Mouse (Mus musculus): ENCODE results near the gene Tspan5.

DNA sequence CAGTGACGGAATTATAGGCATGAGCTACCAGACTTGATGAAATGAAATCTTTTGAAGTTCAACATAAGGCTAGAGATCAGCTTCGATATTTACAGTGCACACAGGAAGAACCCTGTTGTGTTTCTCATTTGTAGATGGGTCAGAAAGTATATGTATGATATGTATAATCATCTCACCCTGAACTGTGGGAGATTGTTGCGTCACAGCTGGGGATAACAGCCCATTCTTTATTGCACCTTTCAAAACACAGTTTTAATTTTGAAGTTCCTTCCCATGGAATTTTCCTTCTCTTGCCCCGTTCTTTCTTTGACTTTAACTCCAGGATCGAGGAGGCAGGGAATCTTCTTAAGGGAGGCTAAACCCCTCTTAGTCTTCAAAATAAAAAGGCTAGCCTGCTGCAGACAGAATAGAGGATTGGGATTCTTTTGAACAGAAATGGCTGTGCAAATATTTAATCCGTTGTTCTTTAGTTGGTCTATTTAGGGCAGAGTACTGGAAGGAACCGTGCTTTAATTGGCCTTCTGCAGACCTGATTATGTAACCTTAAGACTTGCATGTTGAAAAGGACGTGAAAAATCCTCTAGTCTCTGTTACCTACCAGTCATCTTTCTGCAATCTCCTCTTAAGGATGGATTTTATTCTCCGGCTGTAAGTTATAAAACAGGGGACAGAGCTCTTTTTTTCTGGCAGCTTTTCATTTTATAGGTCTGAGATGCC lies 18.1 kb downstream of the Tspan5 start:
- no peak for TF ChIP-seq GATA1 (IDR thresholded peaks at IDR 0.05; ENCODE audit: borderline replicate concordance, low read length)
- no peak for TF ChIP-seq FLI1 (IDR thresholded peaks at IDR 0.05; ENCODE audit: low read length)

All from megakaryocyte, embryonic 14.5 days (primary cell).